15 mouse cellular contexts compared by ENCODE assay signal in genomic region chr8:121809524-121810155, GRCm38 (mm10). TPM values are rescaled to one million over a fixed set of nuclear protein-coding genes. Genes with fewer than 3 reads are reported as not detected.
DNase-seq lines count a peak whose midpoint lies in the region.
"Had no signal": no experiment of that assay in that cellular context is flagged by ENCODE, and none has a peak within 500 bp of the region (broad histone marks: within the 10 kb centered on the region; RNA-seq: fewer than 3 reads in every experiment).

No protein-coding gene starts in this region.

- intact Hi-C loops in heart, postnatal 10 days (cut with DNase I) = loop anchor here (10.0 kb wide), 1 partner anchor 95 kb away; no protein-coding TSS in a partner anchor
- intact Hi-C loops in left cerebral cortex, postnatal 14 days (cut with DNase I) = no loop called here

- peak; percentile 29 for DNase-seq in adrenal gland, postnatal 10 days
- no peak for DNase-seq in adrenal gland, adult 18-20 months (ENCODE audit: low spot score in 2 of 2)
- peak; percentile 25 to 26 for DNase-seq in heart, postnatal 10 days
- no peak for DNase-seq in heart, adult 8-10 months (ENCODE audit: low spot score)
- DNase-seq in left cerebral cortex, postnatal 14 days (ENCODE audit: low spot score in 2 of 2) = peak; percentile 71 to 73
- DNase-seq in telencephalon, adult 2 months (ENCODE audit: low read depth, low spot score) = peak; percentile 86
- DNase-seq in embryo, embryonic 11 days = no peak
- DNase-seq: cerebellum, adult 11 months; cerebellum, postnatal 14 days; gastrocnemius, postnatal 25 days; kidney, adult 9 months; kidney, postnatal 36 days; layer of hippocampus, adult 9-11 months; liver, embryonic 13.5 days; thymus, postnatal 25 days had no signal

RNA-seq across cellular contexts. Expression of gene Klhdc4, which starts 19.7 kb away (rescaled TPM):
- 10 to 100 TPM; 18.0 to 20.4 TPM for total RNA-seq in adrenal gland, postnatal 10 days (2021)
- total RNA-seq in adrenal gland, adult 18-20 months (2021) = 10 to 100 TPM; 23.1 to 26.5 TPM
- 10 to 100 TPM; 14.4 to 16.0 TPM for total RNA-seq in heart, postnatal 10 days (2021)
- 10 to 100 TPM; 12.5 to 14.9 (median 12.9) TPM for total RNA-seq in heart, adult 8-10 months (2022)
- 10 to 100 TPM; 26.0 to 27.1 TPM for total RNA-seq in left cerebral cortex, postnatal 14 days (2021)

Comparison
In these comparisons a context has a peak if more than half of its experiments do, and no peak if none do; other contexts are left out.
1. DNase-seq: peak in adrenal gland, postnatal 10 days (single experiment), heart, postnatal 10 days (2 of 2), left cerebral cortex, postnatal 14 days (2 of 2) and telencephalon, adult 2 months (single experiment); none in adrenal gland, adult 18-20 months (0 of 2), heart, adult 8-10 months (single experiment) and embryo, embryonic 11 days (single experiment).